Mouse (Mus musculus): ENCODE data around the gene Hist1h2aa. TPM values are rescaled to one million over a fixed set of nuclear protein-coding genes. Genes with fewer than 3 reads are reported as not detected.

The Hist1h2aa gene
- not detected in 2 replicates for polyA plus RNA-seq (2015; fragmentation: Nextera tagmentation; extraction: Ambion mirVana)

DNA sequence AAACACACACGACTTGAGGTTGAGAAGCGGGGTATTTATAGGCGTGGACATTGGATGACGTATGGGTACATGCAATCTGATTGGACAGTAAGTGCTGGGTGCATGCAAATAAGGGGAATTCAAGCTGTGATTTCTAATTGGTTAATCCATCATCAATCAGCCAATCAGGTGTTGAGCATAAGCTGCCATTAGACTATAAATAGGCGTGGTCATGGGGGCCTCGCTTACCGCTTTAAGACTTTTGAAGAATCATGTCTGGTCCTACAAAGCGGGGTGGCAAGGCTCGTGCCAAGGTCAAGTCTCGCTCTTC, at the start of gene Hist1h2aa:
Gene Hist1h2aa, plus strand, starts transcription at position 252 of the 310 bp plus-strand sequence.
- Histone ChIP-seq H3K4me3 (no peak within 1 kb of the TSS), H3K27me3 (no peaks in the 10 kb centered on the region), H3K27ac (no peak within 1 kb of the TSS), H3K36me3 (no peaks in the 10 kb centered on the region), H3K4me1 (peaks cover 12% of the 10 kb centered on the region), H3K4me2 (replicated peaks) (no peak within 1 kb of the TSS), H3K9ac (no peak within 1 kb of the TSS), H3K9me3 (no peaks in the 10 kb centered on the region; the same call in 1 of the 2 replicates)
- no peak for ATAC-seq (ENCODE audit: low FRiP score, low read depth)
- 91% methylated on average over 10 of the region's 10 CpGs for WGBS

DNA sequence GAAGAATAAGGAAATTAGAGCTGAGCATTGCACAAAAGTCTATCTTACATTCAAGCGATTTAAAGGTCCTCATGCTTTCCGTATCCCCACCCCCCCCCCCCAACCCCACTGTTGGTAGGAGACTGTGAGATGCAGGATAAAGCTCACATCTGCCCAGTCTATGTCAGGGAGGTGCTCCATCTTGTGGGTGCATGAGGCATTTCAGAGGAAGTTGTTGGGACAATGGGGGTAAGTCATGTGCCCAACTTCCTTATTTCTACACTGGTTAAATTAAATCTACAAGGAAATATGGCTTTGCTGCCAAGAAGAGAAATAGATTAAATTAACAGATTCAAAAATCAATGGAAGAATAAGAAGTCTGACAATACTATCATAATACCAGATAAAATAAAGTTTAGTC, 48.7 kb upstream of the Hist1h2aa start:
- Histone ChIP-seq H3K4me1 (peaks cover 8% of the 10 kb centered on the region), H3K36me3 (no peaks in the 10 kb centered on the region), H3K4me3 (no peak overlapping the region), H3K27ac (no peak overlapping the region), H3K9me3 (no peaks in the 10 kb centered on the region), H3K27me3 (no peaks in the 10 kb centered on the region), H3K4me2 (replicated peaks) (no peak overlapping the region), H3K9ac (no peak overlapping the region)
- WGBS, result 40% methylated on average over 2 of the region's 2 CpGs
- no peak for ATAC-seq (ENCODE audit: low FRiP score, low read depth)

DNA sequence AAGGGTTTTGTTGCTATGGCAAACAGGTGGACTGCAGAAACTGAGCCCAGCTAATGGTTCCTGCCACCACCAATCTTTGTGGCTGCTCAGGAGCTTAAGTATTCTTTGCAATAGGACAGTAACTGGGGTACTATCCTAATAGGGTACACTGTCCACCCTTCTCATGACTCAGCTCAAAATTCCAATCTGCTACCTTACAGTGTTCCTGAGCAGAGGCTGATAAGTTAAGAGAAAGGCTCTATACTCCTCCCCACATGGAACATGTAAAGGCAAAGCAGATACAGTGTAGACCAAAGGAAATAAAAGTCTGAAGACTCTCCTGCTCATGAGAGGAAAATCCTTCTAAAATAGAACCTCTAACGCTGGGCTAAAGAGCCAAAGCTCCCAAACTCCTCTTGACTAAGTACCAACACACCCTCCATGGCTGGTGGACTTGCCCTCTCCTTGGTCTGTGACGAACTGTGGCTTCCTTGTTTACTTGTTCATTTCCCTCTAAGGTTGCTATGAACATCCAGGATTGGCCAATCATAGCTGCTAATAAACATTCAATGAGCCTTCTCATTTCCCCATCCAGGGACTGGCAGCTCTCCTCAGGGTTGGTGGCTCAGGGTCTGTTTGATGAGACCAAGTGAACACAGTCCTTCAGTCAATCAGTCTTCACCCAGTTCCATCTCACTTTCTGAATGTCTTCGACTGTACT, 47.1 kb upstream of the Hist1h2aa start:
- no peak for ATAC-seq (ENCODE audit: low FRiP score, low read depth)
- H3K4me2 ChIP-seq (replicated peaks), result no peak overlapping the region
- H3K4me3 ChIP-seq, result no peak overlapping the region
- no peaks in the 10 kb centered on the region for H3K9me3 ChIP-seq
- H3K9ac ChIP-seq, result no peak overlapping the region
- no peak overlapping the region for H3K27ac ChIP-seq
- WGBS, result 86% methylated on average over 3 of the region's 3 CpGs
- H3K27me3 ChIP-seq, result no peaks in the 10 kb centered on the region
- no peaks in the 10 kb centered on the region for H3K36me3 ChIP-seq
- peaks cover 8% of the 10 kb centered on the region for H3K4me1 ChIP-seq

DNA sequence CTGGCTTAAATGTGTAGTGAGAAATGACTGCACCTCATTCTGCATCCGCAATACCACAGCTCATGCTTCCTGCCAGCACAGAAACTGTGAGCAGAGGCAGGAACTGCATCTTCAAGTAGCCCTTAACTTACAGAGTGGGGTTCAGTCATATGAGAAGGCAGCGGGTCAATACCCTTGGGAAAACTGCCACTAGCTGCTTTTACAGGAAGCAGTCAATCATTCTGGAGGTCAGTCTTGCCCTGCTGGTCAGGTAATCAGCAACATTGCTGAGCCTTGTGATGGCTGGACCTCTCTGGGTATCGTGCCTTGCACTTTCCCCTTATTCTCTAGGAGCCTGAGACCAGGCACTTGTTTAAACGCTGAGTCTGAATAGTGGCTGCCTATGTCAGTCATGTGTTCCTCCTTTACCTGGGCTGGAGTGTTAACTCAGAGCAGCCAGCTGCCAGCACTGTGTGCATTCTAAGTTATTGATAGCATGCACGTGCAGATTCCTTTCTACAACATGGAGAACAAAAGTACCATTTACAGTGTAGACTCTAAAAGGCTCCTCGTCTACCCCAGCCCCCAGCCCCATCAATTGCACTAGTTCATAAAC, 45.2 kb upstream of the Hist1h2aa start:
- H3K27ac ChIP-seq, result no peak overlapping the region
- H3K4me1 ChIP-seq, result peaks cover 8% of the 10 kb centered on the region
- H3K9me3 ChIP-seq, result no peaks in the 10 kb centered on the region
- no peak overlapping the region for H3K9ac ChIP-seq
- H3K36me3 ChIP-seq, result no peaks in the 10 kb centered on the region
- H3K4me2 ChIP-seq (replicated peaks), result no peak overlapping the region
- H3K27me3 ChIP-seq, result no peaks in the 10 kb centered on the region
- no peak for ATAC-seq (ENCODE audit: low FRiP score, low read depth)
- 40% methylated on average over 6 of the region's 6 CpGs for WGBS
- H3K4me3 ChIP-seq, result no peak overlapping the region

DNA sequence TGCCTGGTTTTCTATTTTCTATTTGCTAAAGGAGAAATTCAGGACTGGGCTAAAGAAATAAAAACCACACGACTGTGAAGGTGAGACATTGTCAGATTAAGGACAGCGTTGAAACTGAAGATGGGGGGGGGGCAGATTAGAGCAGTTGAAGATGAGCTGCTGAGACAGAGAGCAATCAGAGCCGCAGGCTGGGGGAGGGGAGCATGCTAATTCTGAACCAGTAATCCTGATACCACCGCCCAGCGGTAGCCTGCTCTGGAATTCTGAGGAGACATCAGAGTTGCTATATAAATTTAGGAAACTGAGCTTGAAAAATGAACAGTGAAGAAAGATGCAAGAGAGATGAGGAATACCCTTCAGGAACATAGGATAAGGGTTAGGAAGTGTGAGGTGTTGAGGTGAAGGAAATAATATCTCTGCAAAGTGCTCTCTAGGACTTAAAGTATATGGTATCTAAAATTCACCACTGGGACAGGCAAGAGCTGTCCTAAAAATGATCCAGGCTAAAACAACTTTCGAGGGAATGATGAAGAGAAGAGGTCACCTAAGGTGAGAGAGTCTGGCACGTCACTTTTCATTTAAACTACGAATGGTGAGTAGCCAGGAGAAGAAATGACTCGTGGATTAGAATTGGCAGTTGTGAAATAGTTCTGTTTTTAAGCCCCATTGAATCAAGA, 41.5 kb upstream of the Hist1h2aa start:
- WGBS, result 50% methylated on average over 9 of the region's 9 CpGs
- Histone ChIP-seq H3K9me3 (no peaks in the 10 kb centered on the region), H3K4me2 (replicated peaks) (no peak overlapping the region), H3K27me3 (no peaks in the 10 kb centered on the region), H3K27ac (no peak overlapping the region), H3K4me1 (peaks cover 8% of the 10 kb centered on the region), H3K36me3 (no peaks in the 10 kb centered on the region), H3K9ac (no peak overlapping the region), H3K4me3 (no peak overlapping the region)
- no peak for ATAC-seq (ENCODE audit: low FRiP score, low read depth)

DNA sequence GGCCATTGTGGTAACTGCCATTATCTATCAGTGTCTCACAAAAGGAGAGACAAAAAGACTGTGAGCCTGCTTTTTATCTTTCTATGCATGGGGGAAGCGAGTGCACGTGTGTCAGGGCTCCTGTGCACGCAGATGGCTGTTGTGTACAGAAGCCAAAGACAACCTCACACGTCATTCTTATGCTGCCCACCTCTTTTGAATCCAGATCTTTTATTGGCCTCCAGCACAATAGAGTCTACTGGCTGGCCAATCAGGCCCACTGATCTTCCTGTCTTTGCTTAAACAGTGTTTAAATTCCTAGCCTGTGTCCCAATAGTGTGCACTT, 41.0 kb upstream of the Hist1h2aa start:
- Histone ChIP-seq H3K27ac (no peak overlapping the region), H3K36me3 (no peaks in the 10 kb centered on the region), H3K4me3 (no peak overlapping the region), H3K9ac (no peak overlapping the region), H3K4me1 (peaks cover 8% of the 10 kb centered on the region), H3K27me3 (no peaks in the 10 kb centered on the region), H3K9me3 (no peaks in the 10 kb centered on the region), H3K4me2 (replicated peaks) (no peak overlapping the region)
- no peak for ATAC-seq (ENCODE audit: low FRiP score, low read depth)
- WGBS, result 84% methylated on average over 4 of the region's 4 CpGs

DNA sequence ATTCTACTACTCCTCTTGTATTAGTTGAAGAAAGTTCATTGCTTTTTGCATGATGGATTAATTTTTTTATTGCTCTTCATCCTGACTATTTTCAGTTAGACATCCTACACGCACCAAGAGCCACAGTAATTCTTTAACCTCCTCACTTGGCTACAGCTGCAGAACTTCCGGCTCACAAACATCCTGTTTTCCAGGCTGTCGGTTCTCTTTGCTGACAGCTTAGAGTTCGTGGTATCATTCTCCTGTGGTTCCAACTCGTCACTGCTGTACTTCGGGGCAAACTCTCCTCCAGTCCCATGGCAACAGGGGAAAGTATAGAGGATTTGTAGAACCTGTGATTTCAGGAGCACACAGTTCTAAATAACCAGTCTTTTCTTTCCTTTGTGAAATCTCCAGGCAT, 36.0 kb upstream of the Hist1h2aa start:
- 63% methylated on average over 6 of the region's 6 CpGs for WGBS
- no peak overlapping the region for H3K4me3 ChIP-seq
- no peak for ATAC-seq (ENCODE audit: low FRiP score, low read depth)
- no peak overlapping the region for H3K9ac ChIP-seq
- no peaks in the 10 kb centered on the region for H3K27me3 ChIP-seq
- no peaks in the 10 kb centered on the region for H3K4me1 ChIP-seq
- H3K36me3 ChIP-seq, result no peaks in the 10 kb centered on the region
- no peak overlapping the region for H3K4me2 ChIP-seq (replicated peaks)
- H3K27ac ChIP-seq, result no peak overlapping the region
- no peaks in the 10 kb centered on the region for H3K9me3 ChIP-seq

DNA sequence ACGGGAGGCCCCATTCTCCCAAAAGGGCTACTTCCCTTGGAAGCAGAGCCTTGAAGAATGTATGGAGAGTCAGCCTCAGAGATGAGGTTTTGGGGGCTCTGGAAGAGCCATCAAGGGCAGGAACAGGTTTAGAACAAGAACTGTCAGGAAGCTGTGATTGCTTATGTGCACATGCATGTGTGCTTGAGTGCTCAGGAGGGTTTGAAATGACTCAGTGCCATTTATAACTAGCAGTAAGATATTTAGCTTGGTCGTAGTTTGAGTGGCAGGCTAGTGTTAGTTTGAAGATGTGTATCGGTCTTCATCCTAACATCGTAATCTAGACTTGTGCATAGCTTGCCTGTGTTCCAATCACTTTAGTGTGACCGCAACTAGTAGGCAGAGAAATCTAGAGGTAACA, 27.4 kb upstream of the Hist1h2aa start:
- Histone ChIP-seq H3K4me1 (no peaks in the 10 kb centered on the region), H3K36me3 (no peaks in the 10 kb centered on the region), H3K4me2 (replicated peaks) (no peak overlapping the region), H3K9me3 (no peaks in the 10 kb centered on the region), H3K27ac (no peak overlapping the region), H3K27me3 (no peaks in the 10 kb centered on the region), H3K9ac (no peak overlapping the region), H3K4me3 (no peak overlapping the region)
- ATAC-seq (ENCODE audit: low FRiP score, low read depth), result no peak
- 94% methylated on average over 5 of the region's 5 CpGs for WGBS

DNA sequence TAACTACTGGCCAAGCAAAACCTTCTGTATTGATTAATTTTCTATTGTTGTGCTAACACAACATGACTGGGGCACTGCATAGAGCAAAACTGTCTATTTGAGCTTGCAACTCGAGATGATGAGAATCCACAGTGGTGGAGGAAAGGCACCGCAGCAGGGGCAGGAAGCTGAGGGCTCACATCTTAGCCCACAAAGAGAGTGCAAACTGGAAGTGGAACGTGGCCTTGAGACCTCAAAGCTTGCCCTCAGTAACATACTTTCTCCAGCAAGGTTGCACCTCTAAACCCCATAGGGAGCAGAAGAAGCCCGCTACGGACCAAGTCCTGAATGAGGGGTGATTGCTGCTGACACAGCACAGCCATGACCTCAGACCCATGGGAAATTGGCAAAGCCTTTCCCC, 24.1 kb upstream of the Hist1h2aa start:
- 75% methylated on average over 5 of the region's 5 CpGs for WGBS
- H3K4me3 ChIP-seq, result no peak overlapping the region
- H3K27me3 ChIP-seq, result no peaks in the 10 kb centered on the region
- no peaks in the 10 kb centered on the region for H3K4me1 ChIP-seq
- no peak for ATAC-seq (ENCODE audit: low FRiP score, low read depth)
- H3K9me3 ChIP-seq, result no peaks in the 10 kb centered on the region
- no peaks in the 10 kb centered on the region for H3K36me3 ChIP-seq
- H3K27ac ChIP-seq, result no peak overlapping the region
- H3K4me2 ChIP-seq (replicated peaks), result no peak overlapping the region
- no peak overlapping the region for H3K9ac ChIP-seq

DNA sequence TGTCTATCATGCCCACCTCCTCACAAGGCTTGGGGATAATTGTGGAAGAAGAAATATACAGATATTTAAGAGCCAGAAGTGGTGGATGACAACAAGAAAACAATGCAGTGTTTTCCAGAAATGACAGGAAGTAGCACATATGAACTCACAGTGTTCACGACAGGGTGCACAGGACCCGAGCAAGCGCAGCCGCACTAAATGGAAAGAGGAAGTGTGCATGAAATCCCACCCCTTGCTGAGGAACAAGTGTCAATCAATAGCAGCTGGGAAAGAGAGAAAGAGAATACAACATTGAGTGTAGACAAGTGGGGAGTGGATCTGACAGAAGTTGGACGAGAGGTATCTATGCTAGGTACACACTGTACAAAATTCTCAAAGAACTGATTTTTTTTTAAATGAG, 22.9 kb upstream of the Hist1h2aa start:
- no peak overlapping the region for H3K4me2 ChIP-seq (replicated peaks)
- no peak overlapping the region for H3K27ac ChIP-seq
- no peaks in the 10 kb centered on the region for H3K9me3 ChIP-seq
- H3K9ac ChIP-seq, result no peak overlapping the region
- H3K4me3 ChIP-seq, result no peak overlapping the region
- no peaks in the 10 kb centered on the region for H3K27me3 ChIP-seq
- ATAC-seq (ENCODE audit: low FRiP score, low read depth), result no peak
- H3K4me1 ChIP-seq, result no peaks in the 10 kb centered on the region
- no peaks in the 10 kb centered on the region for H3K36me3 ChIP-seq
- 76% methylated on average over 5 of the region's 5 CpGs for WGBS

DNA sequence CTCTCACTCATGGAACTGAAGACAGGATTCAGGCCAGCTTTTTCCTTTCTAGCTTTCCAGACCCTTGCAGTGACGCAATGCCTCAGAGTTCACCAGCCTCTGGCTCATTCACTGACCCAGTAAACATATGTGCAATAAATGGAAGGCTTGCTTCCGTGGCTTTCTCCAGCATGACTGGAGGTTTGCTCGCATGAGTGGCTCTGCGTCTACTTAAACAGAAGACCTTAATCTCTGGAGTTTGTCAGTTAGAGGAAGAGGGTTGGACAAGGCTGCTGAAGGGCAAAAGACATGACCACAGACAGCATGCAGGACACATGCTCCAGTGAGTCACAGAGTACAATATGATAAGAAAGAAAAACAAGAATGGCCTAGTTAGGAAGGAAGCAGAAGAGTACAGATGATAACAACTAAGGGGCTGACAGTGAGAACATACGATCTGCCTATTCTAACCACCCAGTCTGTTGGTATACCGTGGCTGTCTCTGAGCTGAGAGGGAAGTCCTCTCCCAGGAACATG, 20.4 kb upstream of the Hist1h2aa start:
- H3K9me3 ChIP-seq, result no peaks in the 10 kb centered on the region
- no peak overlapping the region for H3K9ac ChIP-seq
- no peaks in the 10 kb centered on the region for H3K36me3 ChIP-seq
- WGBS, result 55% methylated on average over 6 of the region's 6 CpGs
- no peak overlapping the region for H3K4me3 ChIP-seq
- H3K27ac ChIP-seq, result no peak overlapping the region
- no peak overlapping the region for H3K4me2 ChIP-seq (replicated peaks)
- no peaks in the 10 kb centered on the region for H3K27me3 ChIP-seq
- H3K4me1 ChIP-seq, result no peaks in the 10 kb centered on the region
- ATAC-seq (ENCODE audit: low FRiP score, low read depth), result no peak

DNA sequence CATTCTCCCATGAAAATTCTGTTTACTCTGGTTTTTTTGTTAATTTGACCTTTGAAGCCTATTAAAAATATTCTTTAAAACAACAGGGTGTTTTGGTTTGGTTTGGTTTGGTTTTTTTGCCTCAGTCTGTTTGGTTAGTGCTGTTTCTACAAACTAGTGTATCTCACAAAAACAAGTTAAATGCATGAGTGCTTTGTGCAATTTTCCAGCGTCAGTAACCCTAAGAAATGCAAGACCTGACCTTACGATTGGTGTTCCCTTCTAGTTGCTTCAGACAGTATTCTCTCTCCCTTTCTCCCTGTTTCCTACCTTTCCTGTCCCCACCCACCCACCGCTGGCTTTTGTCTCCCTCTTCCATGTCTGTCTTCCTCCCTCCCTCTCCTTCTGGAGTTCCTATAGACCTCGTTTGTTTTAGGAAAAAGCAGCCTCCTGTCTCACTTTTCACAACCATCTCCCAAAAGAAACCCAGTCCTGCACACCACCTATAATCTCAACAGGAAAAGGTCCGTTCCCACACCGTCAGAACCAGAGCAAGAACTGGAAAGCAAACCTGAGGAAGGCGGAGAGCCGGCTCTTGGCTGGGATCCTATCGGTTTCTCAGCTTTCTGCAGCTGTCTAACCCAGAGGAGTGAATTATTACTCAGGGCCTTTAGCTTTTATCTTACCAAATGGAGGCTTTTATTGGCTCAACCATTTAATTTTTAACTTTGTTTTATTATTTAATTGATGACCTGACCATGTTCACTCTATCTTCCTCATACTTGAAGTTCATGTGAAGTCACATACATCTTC, 19.7 kb upstream of the Hist1h2aa start, which contains the start of gene Slc17a4:
Gene Slc17a4, minus strand, starts transcription at position 634 of the 792 bp plus-strand sequence.
- no peak for ATAC-seq (ENCODE audit: low FRiP score, low read depth)
- no peaks in the 10 kb centered on the region for H3K27me3 ChIP-seq
- 63% methylated on average over 9 of the region's 9 CpGs for WGBS

More for the DNA sequence above, 19.7 kb upstream of the Hist1h2aa start, which contains the start of gene Slc17a4:
- H3K4me3 ChIP-seq, result no peak within 1 kb of the TSS
- no peaks in the 10 kb centered on the region for H3K4me1 ChIP-seq
- H3K36me3 ChIP-seq, result no peaks in the 10 kb centered on the region
- no peaks in the 10 kb centered on the region for H3K9me3 ChIP-seq
- no peak within 1 kb of the TSS for H3K9ac ChIP-seq
- H3K27ac ChIP-seq, result no peak within 1 kb of the TSS
- no peak within 1 kb of the TSS for H3K4me2 ChIP-seq (replicated peaks)
